Mouse (Mus musculus): ENCODE data around the gene Srsf1. TPM values are rescaled to one million over a fixed set of nuclear protein-coding genes. Genes with fewer than 3 reads are reported as not detected.

Srsf1 gene
- polyA plus RNA-seq, 1 experiment from 2014 or later: 77.7 TPM

Other genes starting within 250 kb of the Srsf1 start
- gene Lpo, start 219.1 kb upstream of the Srsf1 start, polyA plus RNA-seq (2018): not detected in 3 replicates
- gene Mks1, start 194.2 kb upstream of the Srsf1 start, polyA plus RNA-seq (2018): 2.1 to 3.5 TPM (median 3.2 TPM) in 3 replicates
- gene Epx, start 171.8 kb upstream of the Srsf1 start, polyA plus RNA-seq (2018): not detected in 3 replicates
- gene Olfr462, start 155.1 kb upstream of the Srsf1 start, polyA plus RNA-seq (2018): not detected in 3 replicates
- gene Olfr463, start 150.0 kb upstream of the Srsf1 start, polyA plus RNA-seq (2018): not detected in 3 replicates
- not detected in 3 replicates for gene Olfr464, start 126.4 kb upstream of the Srsf1 start, polyA plus RNA-seq (2018)
- 62.0 to 99.4 TPM (median 76.2 TPM) in 3 replicates for gene Dynll2, start 59.8 kb upstream of the Srsf1 start, polyA plus RNA-seq (2018)
- gene Vezf1, start 20.9 kb downstream of the Srsf1 start, polyA plus RNA-seq (2018): 12.2 to 18.4 TPM (median 14.4 TPM) in 3 replicates
- 0.95 to 2.5 TPM (median 2.2 TPM) in 3 replicates for gene Cuedc1, start 50.7 kb downstream of the Srsf1 start, polyA plus RNA-seq (2018)
- gene Mrps23, start 157.0 kb downstream of the Srsf1 start, polyA plus RNA-seq (2018): 52.7 to 85.2 TPM (median 53.4 TPM) in 3 replicates
- not detected in 3 replicates for gene Ccdc182, start 246.7 kb downstream of the Srsf1 start, polyA plus RNA-seq (2018)

Measured in macrophage (primary cell).